Mouse (Mus musculus) adrenal gland, postnatal 14 days (tissue): ENCODE data around the gene Gm49322. TPM values are rescaled to one million over a fixed set of nuclear protein-coding genes. Genes with fewer than 3 reads are reported as not detected.
"Not testable (repeated sequence)": the region's sequence is repeated elsewhere in the genome, so short reads cannot be mapped to it uniquely, and the experiment has no call there.

Experiments used
- DNase-seq: peaks from one replicate; pipeline ENCODE4 v3.0.0; 2021; ENCODE audit warnings: mixed read lengths
- total RNA-seq: library from RNA; stranded (reverse); gene quantifications from 2 replicates; pipeline ENCODE4 v1.2.3, GENCODE M21; 2021

Gene Gm49322
- total RNA-seq, 1 experiment from 2014 or later = 1.6 TPM

DNA sequence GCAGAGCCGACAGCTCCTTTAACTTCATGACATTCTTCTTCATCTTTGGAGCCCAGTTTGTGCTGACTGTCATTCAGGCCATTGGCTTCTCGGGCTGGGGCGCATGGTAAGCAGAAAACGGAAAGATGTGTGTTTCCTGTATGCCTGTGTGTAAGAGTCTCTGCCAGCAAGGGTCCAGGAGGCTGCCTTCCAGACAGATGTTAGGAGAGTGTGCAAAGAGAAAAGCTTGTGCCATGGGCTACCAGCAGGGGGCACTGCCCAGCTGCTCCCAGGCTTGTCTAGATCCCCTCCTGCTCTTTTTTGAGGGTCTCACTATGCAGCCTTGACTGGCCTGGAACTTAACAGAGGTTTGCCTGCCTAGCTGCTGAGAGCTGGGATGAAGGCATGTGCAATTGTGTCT, 5.2 kb downstream of the Gm49322 start:
- DNase-seq = peak; percentile 73

DNA sequence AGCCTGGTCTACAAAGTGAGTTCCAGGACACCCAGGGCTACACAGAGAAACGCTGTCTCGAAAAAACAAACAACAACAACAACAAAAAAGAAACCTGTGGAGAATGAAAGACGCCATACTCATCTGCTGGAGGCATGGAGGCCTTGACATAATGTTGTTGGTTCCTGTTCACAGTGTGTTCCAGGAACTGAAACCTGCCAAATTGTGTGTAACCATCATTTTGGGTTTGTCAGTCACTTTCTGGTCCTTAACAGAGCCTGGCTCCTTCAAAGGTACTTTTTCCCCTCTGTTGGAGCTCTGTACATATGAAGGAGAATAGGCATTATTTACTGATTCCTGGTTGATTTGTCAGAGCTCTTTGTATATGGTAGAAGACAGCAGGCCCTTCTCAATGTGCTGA, 6.1 kb downstream of the Gm49322 start:
- DNase-seq = no peak

DNA sequence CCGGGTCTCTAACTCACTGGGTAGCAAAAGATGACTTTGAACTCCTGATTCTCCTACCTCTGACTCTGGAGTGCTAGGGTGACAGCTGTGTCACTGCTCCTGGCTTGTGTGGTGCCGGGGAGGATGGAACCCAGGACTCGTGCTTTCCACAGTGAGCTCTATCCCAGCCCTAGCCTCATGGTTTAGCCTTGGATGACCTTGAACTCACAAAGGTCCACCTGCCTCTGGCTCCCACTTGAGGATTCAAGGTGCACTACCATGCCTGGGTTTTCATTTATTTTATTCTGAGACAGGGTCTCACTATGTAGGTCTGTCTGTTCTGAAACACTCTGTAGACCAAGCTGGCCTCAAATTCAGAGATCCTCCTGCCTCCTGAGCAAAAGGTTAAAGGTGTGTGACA, 8.0 kb downstream of the Gm49322 start:
- no peak for DNase-seq

DNA sequence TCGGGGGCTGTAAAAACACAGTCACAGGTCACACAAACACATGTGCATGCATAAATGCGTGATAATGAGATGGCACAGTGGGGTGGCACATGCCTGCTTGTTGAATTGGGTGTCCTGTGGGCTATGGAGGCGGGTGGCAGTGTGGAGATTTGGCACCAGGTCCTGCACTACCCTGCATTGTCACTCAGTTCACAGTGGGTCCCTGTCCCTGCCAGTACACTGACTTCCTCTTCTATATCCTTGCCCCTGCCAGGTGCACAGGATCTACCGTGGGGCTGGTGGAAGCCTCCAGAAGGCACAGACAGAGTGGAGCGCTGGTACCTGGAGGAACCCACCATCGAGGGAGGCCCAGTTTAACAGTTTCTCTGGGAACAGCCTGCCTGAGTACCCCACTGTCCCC, 8.5 kb downstream of the Gm49322 start:
- no peak for DNase-seq

DNA sequence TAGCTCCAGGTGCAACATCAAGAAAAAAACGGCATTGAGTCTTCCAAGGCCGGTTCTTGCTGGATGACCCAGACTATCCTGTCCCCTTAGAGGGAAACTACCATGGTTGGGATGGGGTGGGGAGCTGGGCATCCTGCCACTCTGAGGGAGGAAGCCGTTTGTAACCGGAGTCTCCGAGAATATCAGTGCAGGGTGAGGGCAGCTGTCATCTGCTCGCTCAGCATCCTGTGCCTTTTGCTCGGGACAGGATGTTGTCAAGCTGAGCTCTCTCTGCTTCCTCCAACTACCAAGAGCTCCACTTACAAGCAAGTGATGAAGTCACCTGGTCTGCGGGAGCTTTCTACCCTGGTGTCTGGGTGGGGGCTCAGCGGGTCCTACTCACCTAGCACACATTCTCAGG, 12.4 kb downstream of the Gm49322 start:
- peak; percentile 72 for DNase-seq

- no peak for DNase-seq
Observed at GRCm38 (mm10) chr10:80619465-80620244, 13.8 kb downstream of the Gm49322 start.

- no peak for DNase-seq
Observed at GRCm38 (mm10) chr10:80620365-80620764, 14.5 kb downstream of the Gm49322 start.

- DNase-seq = no peak
Observed at GRCm38 (mm10) chr10:80620796-80621689, 15.2 kb downstream of the Gm49322 start.

DNA sequence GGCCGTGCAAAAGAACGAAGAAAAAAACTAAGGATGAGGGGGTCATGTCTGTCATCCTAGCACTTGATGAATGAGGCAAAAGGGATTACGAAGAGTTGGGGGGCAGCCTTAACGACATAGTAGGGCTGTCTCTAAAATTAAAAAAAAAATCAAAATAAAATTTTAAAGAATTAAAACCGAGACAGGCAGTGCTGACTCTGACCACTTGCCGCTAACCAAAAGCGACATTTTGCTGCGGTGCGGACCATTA, 15.8 kb downstream of the Gm49322 start:
- no peak for DNase-seq

- peak; percentile 99 for DNase-seq
Observed at GRCm38 (mm10) chr10:80621940-80622660, 16.3 kb downstream of the Gm49322 start.

DNA sequence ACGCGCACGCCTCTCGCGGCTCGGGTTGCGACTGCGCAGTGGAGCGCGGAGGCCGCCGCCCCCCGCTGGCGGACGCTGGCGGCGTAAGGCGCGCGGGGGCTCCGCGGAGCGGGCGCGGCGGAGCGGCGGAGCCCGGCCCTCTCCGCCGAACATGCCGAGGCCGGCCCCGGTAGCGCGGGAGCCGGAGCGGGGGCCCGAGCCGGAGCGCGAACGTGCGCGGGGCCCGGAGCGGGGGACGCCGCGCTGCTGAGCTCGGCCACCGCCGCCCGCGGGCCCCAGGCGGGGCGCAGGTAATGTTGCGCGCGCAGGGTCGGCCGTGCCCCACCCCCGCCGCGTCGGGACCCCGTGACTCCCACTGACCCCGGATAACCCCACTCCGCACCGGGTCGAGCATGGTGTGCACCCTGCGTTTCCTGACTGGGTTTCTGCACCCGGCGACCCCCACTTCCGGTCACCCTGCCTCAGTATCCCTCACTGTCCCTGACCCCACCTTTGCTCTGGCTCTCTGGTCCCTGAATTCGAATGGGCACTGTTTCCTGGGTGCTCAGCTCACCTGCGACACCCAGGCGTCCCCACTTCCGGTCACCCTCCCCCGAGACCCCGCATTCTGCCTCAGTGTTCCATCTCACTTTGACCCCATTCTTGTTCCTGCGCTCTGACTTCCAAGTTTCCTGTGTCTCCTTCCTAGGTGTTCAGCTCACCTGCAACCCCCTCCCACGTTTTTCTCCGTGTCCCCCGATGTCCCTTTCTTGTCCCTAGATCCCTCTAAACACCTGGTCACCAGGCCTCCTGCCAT, 17.0 kb downstream of the Gm49322 start, which contains the start of gene Csnk1g2:
Gene Csnk1g2, plus strand, starts transcription at position 178 of the 796 bp plus-strand sequence.
- DNase-seq = peak; percentile 77

- DNase-seq = peak; percentile 83
Observed at GRCm38 (mm10) chr10:80623457-80624191, 17.8 kb downstream of the Gm49322 start.

GRCm38 (mm10) chr10:80625764-80626163, 19.9 kb downstream of the Gm49322 start:
- no peak for DNase-seq

DNA sequence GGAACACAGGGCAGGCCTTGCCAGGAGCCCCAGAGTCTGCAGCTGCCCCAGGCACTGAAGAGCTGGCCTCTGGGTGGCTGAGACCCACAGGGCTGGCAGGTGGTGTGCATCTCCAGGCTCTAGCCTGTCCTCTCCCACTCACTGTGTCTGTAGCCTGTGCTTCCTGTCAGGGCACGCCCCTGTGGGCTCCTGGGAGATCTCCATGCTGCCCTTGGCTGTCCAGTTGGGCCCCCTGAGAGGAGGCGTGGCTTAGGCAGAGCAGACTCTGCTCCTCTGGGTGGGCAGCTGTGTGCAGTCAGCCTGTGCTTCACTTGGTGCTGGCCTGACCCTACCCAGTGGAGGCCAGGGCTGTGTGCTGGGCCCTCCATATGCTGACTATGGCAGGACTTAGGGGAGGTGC, 21.9 kb downstream of the Gm49322 start:
- DNase-seq = peak; percentile 65

DNA sequence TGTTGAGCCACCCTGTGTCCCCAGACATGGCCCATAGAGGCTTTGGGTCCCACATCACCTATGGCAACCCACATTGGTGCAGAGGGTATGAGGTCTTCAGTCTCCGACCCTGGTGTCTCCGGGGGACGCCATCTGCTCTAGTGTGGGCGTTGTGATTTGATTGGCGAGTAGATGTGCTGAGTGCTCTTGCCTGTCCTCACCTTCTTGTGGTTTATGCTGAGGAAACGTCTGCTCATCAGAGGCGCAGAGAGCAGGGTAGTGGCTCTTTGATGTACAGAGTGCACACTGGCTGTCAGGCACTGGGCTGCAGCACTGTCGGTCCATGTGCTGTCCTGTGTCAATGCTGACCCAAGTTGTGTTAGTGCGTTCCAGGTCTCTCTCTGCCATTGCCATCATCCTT, 23.1 kb downstream of the Gm49322 start:
- DNase-seq = no peak

DNA sequence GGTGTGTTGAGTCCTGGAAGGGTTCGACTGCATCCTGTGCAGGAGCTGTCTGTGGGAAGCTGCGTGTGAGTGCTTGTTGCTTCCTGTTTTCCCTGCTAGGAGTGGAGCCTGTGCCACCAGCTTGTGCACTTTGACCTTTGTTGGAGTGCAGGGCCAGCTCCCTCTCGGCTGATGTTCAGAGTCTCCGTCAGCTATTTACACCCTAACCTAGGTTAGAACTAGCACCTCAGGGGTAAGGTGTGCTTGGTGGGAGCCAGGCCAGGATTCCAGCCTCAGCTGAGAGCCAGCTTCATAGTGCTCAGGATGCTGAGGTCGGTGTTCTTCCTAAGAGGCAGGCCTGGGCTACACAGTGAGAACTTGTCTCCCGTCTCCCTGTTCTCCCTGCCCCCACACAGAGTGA, 29.5 kb downstream of the Gm49322 start:
- DNase-seq = no peak

- DNase-seq = no peak
Observed at GRCm38 (mm10) chr10:80646936-80647335, 41.1 kb downstream of the Gm49322 start.

- DNase-seq = not testable (repeated sequence)
Observed at GRCm38 (mm10) chr10:80649910-80650309, 44.1 kb downstream of the Gm49322 start.

GRCm38 (mm10) chr10:80650392-80650791, 44.6 kb downstream of the Gm49322 start:
- no peak for DNase-seq

GRCm38 (mm10) chr10:80653156-80653720, 47.4 kb downstream of the Gm49322 start:
- DNase-seq = no peak

- DNase-seq = no peak
Observed at GRCm38 (mm10) chr10:80654866-80655265, 49.0 kb downstream of the Gm49322 start.
